Mouse (Mus musculus): Measurements from ENCODE around the gene Rnf39.

The Rnf39 gene

GRCm38 (mm10) chr17:36942791-36943471 is at the start of gene Rnf39:
Rnf39 (plus strand) TSS chr17:36942918.
- no peak for DNase-seq (ENCODE audit: low spot score)

GRCm38 (mm10) chr17:36893387-36893786 is 49.3 kb upstream of the Rnf39 start:
- DNase-seq (ENCODE audit: low spot score) = no peak

GRCm38 (mm10) chr17:36896583-36896982 is 46.1 kb upstream of the Rnf39 start:
- peak; percentile 20 for DNase-seq (ENCODE audit: low spot score)

- DNase-seq (ENCODE audit: low spot score) = no peak
These were observed 45.7 kb upstream of the Rnf39 start for GRCm38 (mm10) chr17:36897065-36897464.

GRCm38 (mm10) chr17:36897552-36898205 is 45.0 kb upstream of the Rnf39 start, which contains the start of gene Trim31:
Trim31 (plus strand) TSS chr17:36898118.
- no peak for DNase-seq (ENCODE audit: low spot score)

GRCm38 (mm10) chr17:36899376-36899775 is 43.3 kb upstream of the Rnf39 start:
- DNase-seq (ENCODE audit: low spot score) = no peak

- DNase-seq (ENCODE audit: low spot score) = peak; percentile 22
These were observed 42.7 kb upstream of the Rnf39 start for GRCm38 (mm10) chr17:36900001-36900400.

GRCm38 (mm10) chr17:36900691-36901090 is 42.0 kb upstream of the Rnf39 start:
- no peak for DNase-seq (ENCODE audit: low spot score)

- DNase-seq (ENCODE audit: low spot score) = no peak
These were observed 39.1 kb upstream of the Rnf39 start for GRCm38 (mm10) chr17:36903651-36904050.

- DNase-seq (ENCODE audit: low spot score) = no peak
These were observed 34.5 kb upstream of the Rnf39 start for GRCm38 (mm10) chr17:36908235-36908634.

GRCm38 (mm10) chr17:36909802-36910201 is 32.9 kb upstream of the Rnf39 start:
- no peak for DNase-seq (ENCODE audit: low spot score)

- no peak for DNase-seq (ENCODE audit: low spot score)
These were observed 30.7 kb upstream of the Rnf39 start for GRCm38 (mm10) chr17:36912031-36912430.

GRCm38 (mm10) chr17:36914108-36914507 is 28.6 kb upstream of the Rnf39 start:
- peak; percentile 66 for DNase-seq (ENCODE audit: low spot score)

GRCm38 (mm10) chr17:36915076-36915475 is 27.6 kb upstream of the Rnf39 start:
- peak; percentile 29 for DNase-seq (ENCODE audit: low spot score)

GRCm38 (mm10) chr17:36920239-36920638 is 22.5 kb upstream of the Rnf39 start:
- no peak for DNase-seq (ENCODE audit: low spot score)

GRCm38 (mm10) chr17:36922715-36923114 is 20.0 kb upstream of the Rnf39 start:
- no peak for DNase-seq (ENCODE audit: low spot score)

GRCm38 (mm10) chr17:36923491-36923890 is 19.2 kb upstream of the Rnf39 start:
- DNase-seq (ENCODE audit: low spot score) = no peak

GRCm38 (mm10) chr17:36927496-36928120 is 15.1 kb upstream of the Rnf39 start:
- no peak for DNase-seq (ENCODE audit: low spot score)

- no peak for DNase-seq (ENCODE audit: low spot score)
These were observed 13.3 kb upstream of the Rnf39 start for GRCm38 (mm10) chr17:36929236-36929932.

GRCm38 (mm10) chr17:36930233-36930632 is 12.5 kb upstream of the Rnf39 start:
- no peak for DNase-seq (ENCODE audit: low spot score)

- no peak for DNase-seq (ENCODE audit: low spot score)
These were observed 11.6 kb upstream of the Rnf39 start for GRCm38 (mm10) chr17:36931130-36931529.

GRCm38 (mm10) chr17:36931806-36932205 is 10.9 kb upstream of the Rnf39 start:
- no peak for DNase-seq (ENCODE audit: low spot score)

- no peak for DNase-seq (ENCODE audit: low spot score)
These were observed 4.7 kb upstream of the Rnf39 start for GRCm38 (mm10) chr17:36938056-36938455.
